Mouse (Mus musculus) myocyte (in vitro differentiated cells): ENCODE measurements around the gene Sgpp2. TPM values are rescaled to one million over a fixed set of nuclear protein-coding genes. Genes with fewer than 3 reads are reported as not detected.

Experiments
- H3K27me3 ChIP-seq: one replicate; pipeline ENCODE4 v1.6.1; 2011; ENCODE audit not compliant: control insufficient read depth, insufficient read depth, insufficient read length
- H3K36me3 ChIP-seq: one replicate; pipeline ENCODE4 v1.6.1; 2011; ENCODE audit not compliant: control insufficient read depth, insufficient read depth
- H3K4me2 ChIP-seq: one replicate; pipeline ENCODE4 v1.6.1; 2011; ENCODE audit warnings: low read depth, control low read depth
- H3K4me3 ChIP-seq: one replicate; pipeline ENCODE4 v1.5.1; 2011; ENCODE audit warnings: mild to moderate bottlenecking, control low read depth, moderate library complexity
- H3K79me2 ChIP-seq: one replicate; pipeline ENCODE4 v1.6.1; 2011; ENCODE audit not compliant: control insufficient read depth, insufficient read depth
- H3ac ChIP-seq: one replicate; pipeline ENCODE4 v1.6.1; 2011; ENCODE audit not compliant: control insufficient read depth, insufficient read length
- CEBPB ChIP-seq: IDR thresholded peaks from 2 replicates; pipeline ENCODE4 v1.6.1; 2011; ENCODE audit warnings: mild to moderate bottlenecking, moderate library complexity; ENCODE audit not compliant: poor library complexity, insufficient read depth, severe bottlenecking
- E2F4 ChIP-seq: IDR thresholded peaks from one replicate; pipeline ENCODE4 v1.6.1; 2011; ENCODE audit warnings: mild to moderate bottlenecking, control low read depth, moderate library complexity; ENCODE audit not compliant: insufficient read depth
- MAX ChIP-seq: IDR thresholded peaks from one replicate; pipeline ENCODE4 v1.6.1; 2011; ENCODE audit warnings: low read depth, mild to moderate bottlenecking, control low read depth
- MYOD1 ChIP-seq, 3 experiments: IDR thresholded peaks; one replicate each; pipeline ENCODE4 v1.6.1; 2011; ENCODE audit warnings: control low read depth in 2 of 3, low read depth in 2 of 3, mild to moderate bottlenecking in 2 of 3, moderate library complexity in 1 of 3; ENCODE audit not compliant: insufficient read length in 2 of 3, control insufficient read depth in 1 of 3
- MYOG ChIP-seq, 3 experiments: IDR thresholded peaks; one replicate each; pipeline ENCODE4 v1.6.1; 2011; ENCODE audit warnings: control low read depth in 2 of 3, low read depth in 2 of 3, mild to moderate bottlenecking in 2 of 3; ENCODE audit not compliant: insufficient read length in 2 of 3, control insufficient read depth in 1 of 3, insufficient read depth in 1 of 3
- POLR2A ChIP-seq: IDR thresholded peaks from one replicate; pipeline ENCODE4 v1.6.1; 2011; ENCODE audit warnings: low read depth, mild to moderate bottlenecking, control low read depth, moderate library complexity; ENCODE audit not compliant: insufficient read length
- POLR2AphosphoS2 ChIP-seq: IDR thresholded peaks from one replicate; pipeline ENCODE4 v1.6.1; 2011; ENCODE audit warnings: low read depth, control low read depth; ENCODE audit not compliant: insufficient read length
- REST ChIP-seq: IDR thresholded peaks from one replicate; pipeline ENCODE4 v1.6.1; 2011; ENCODE audit warnings: mild to moderate bottlenecking, control low read depth, moderate library complexity; ENCODE audit not compliant: insufficient read depth, insufficient read length
- SRF ChIP-seq: IDR thresholded peaks from one replicate; pipeline ENCODE4 v1.6.1; 2011; ENCODE audit warnings: low read depth; ENCODE audit not compliant: control insufficient read depth, insufficient read length
- TCF12 ChIP-seq: IDR thresholded peaks from one replicate; pipeline ENCODE4 v1.6.1; 2011; ENCODE audit warnings: mild to moderate bottlenecking, control low read depth; ENCODE audit not compliant: poor library complexity, insufficient read depth, severe bottlenecking
- TCF3 ChIP-seq: IDR thresholded peaks from one replicate; pipeline ENCODE4 v1.6.1; 2011; ENCODE audit warnings: low read depth, control low read depth; ENCODE audit not compliant: insufficient read length
- USF1 ChIP-seq: IDR thresholded peaks from one replicate; pipeline ENCODE4 v1.6.1; 2011; ENCODE audit warnings: low read depth, mild to moderate bottlenecking, control low read depth, moderate library complexity
- polyA plus RNA-seq: library from polyadenylated mRNA; unstranded; fragments of >200 nt; fragmentation: generic; extraction: Trizol; gene quantifications from one replicate; pipeline ENCODE4 v1.2.1, GENCODE M21; 2012; ENCODE audit warnings: missing spikeins

Sgpp2 gene
- polyA plus RNA-seq, 1 experiment: 0.10 TPM

GRCm38 (mm10) chr1:78367806-78368205 lies 57.7 kb downstream of the Sgpp2 start:
- Histone ChIP-seq H3K36me3 (no peaks in the 10 kb centered on the region), H3K4me3 (no peak overlapping the region), H3K4me2 (no peak overlapping the region), H3ac (no peak overlapping the region), H3K27me3 (no peaks in the 10 kb centered on the region), H3K79me2 (no peaks in the 10 kb centered on the region)
- TF ChIP-seq POLR2AphosphoS2 (no peak), USF1 (no peak), CEBPB (no peak), MYOD1 (IDR thresholded peaks at IDR 0.05; ENCODE audit: control insufficient read depth in 1 of 3, insufficient read length in 2 of 3, low read depth in 2 of 3) (no peak), E2F4 (no peak), MAX (no peak), MYOG (IDR thresholded peaks at IDR 0.05; ENCODE audit: control insufficient read depth in 1 of 3, insufficient read depth in 1 of 3, insufficient read length in 2 of 3, low read depth in 2 of 3) (no peak), TCF12 (no peak), TCF3 (no peak)

DNA sequence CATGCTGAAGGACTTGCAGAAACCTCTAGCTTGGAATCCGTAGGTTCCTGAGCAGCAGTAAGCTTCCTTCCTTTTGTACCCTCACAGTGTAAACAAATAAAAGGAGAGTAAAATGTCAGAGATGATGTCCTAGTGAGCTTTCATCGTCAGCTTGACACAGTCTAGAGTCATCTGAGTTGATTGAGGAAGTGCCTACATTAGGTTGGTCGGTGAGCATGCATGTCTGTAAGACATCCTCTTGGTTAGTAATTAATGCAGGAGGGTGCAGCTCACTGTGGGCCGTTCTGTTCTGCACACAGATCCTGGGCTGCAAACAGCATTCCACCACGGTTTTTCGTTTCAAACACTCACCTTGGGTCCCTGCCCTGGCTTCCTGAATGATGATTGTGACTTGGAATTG lies 60.0 kb downstream of the Sgpp2 start:
- no peak overlapping the region for H3K4me2 ChIP-seq
- H3ac ChIP-seq: no peak overlapping the region
- TF ChIP-seq USF1: no peak
- TF ChIP-seq TCF12: no peak
- H3K79me2 ChIP-seq: no peaks in the 10 kb centered on the region
- H3K27me3 ChIP-seq: no peaks in the 10 kb centered on the region
- H3K36me3 ChIP-seq: no peaks in the 10 kb centered on the region
- no peak overlapping the region for H3K4me3 ChIP-seq

DNA sequence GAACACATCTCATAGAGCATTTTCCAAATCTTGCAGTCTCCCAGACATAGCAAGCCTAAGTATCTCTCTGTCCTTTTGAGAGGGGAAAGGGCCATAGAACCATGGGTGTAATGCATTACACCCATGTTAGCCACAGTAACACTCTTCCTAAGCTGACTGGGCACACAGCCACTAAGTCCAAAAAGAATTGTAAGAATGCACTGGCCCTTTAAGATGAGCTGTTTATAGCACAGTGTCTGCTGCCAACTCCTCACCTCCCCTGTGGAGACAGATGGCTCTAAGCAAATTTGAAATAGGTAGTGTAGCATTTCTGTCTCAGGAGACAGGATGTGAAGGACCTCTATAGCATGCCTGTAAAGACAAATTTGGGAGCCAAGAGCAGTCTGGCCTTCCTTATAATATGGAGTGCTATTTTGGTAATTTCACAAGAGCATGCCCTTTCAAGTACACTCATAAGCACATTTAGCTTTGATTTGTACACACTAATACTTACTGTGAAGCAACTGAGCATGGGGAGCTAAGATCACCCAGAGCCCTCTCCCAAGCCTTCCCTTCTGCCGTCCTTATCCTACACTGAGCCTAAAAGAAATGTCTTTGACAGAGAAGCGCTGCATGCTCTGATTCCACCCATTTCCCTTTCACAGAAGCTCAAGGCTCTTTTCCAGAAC lies 61.6 kb downstream of the Sgpp2 start:
- TF ChIP-seq MYOG (IDR thresholded peaks at IDR 0.05; ENCODE audit: control insufficient read depth in 1 of 3, insufficient read depth in 1 of 3, insufficient read length in 2 of 3, low read depth in 2 of 3) (no peak), POLR2AphosphoS2 (no peak), MYOD1 (IDR thresholded peaks at IDR 0.05; ENCODE audit: control insufficient read depth in 1 of 3, insufficient read length in 2 of 3, low read depth in 2 of 3) (no peak), TCF12 (no peak), USF1 (no peak), MAX (no peak), SRF (no peak), REST (no peak), POLR2A (no peak), TCF3 (no peak), E2F4 (no peak), CEBPB (no peak)
- Histone ChIP-seq H3K27me3 (no peaks in the 10 kb centered on the region), H3K79me2 (no peaks in the 10 kb centered on the region), H3K36me3 (no peaks in the 10 kb centered on the region), H3K4me3 (no peak overlapping the region), H3K4me2 (no peak overlapping the region), H3ac (no peak overlapping the region)

- H3K27me3 ChIP-seq: no peaks in the 10 kb centered on the region
- no peak overlapping the region for H3K4me2 ChIP-seq
- TF ChIP-seq USF1 (no peak), MAX (no peak), TCF12 (no peak), MYOD1 (IDR thresholded peaks at IDR 0.05; ENCODE audit: control insufficient read depth in 1 of 3, insufficient read length in 2 of 3, low read depth in 2 of 3) (no peak), CEBPB (no peak), MYOG (IDR thresholded peaks at IDR 0.05; ENCODE audit: control insufficient read depth in 1 of 3, insufficient read depth in 1 of 3, insufficient read length in 2 of 3, low read depth in 2 of 3) (no peak), POLR2A (no peak), E2F4 (no peak), SRF (no peak), TCF3 (no peak), REST (no peak), POLR2AphosphoS2 (no peak)
- no peaks in the 10 kb centered on the region for H3K36me3 ChIP-seq
- no peak overlapping the region for H3K4me3 ChIP-seq
- H3K79me2 ChIP-seq: no peaks in the 10 kb centered on the region
- no peak overlapping the region for H3ac ChIP-seq
Observed at GRCm38 (mm10) chr1:78372316-78372715, 62.2 kb downstream of the Sgpp2 start.

- no peak overlapping the region for H3K4me3 ChIP-seq
- H3ac ChIP-seq: no peak overlapping the region
- H3K36me3 ChIP-seq: no peaks in the 10 kb centered on the region
- no peaks in the 10 kb centered on the region for H3K79me2 ChIP-seq
- no peak overlapping the region for H3K4me2 ChIP-seq
- H3K27me3 ChIP-seq: no peaks in the 10 kb centered on the region
- TF ChIP-seq USF1: no peak
Observed at GRCm38 (mm10) chr1:78373836-78374235, 63.7 kb downstream of the Sgpp2 start.
